Mouse (Mus musculus): ENCODE data around the gene Cpe. TPM values are rescaled to one million over a fixed set of nuclear protein-coding genes. Genes with fewer than 3 reads are reported as not detected.

Cpe gene
- total and polyA plus RNA-seq, 3 experiments, result 0.13 TPM; not detected in 2

GRCm38 (mm10) chr8:64691591-64692401, 1.1 kb downstream of the Cpe start:
- no peaks in the 10 kb centered on the region for H3K27me3 ChIP-seq (replicated peaks)
- H3K9me3 ChIP-seq (replicated peaks; ENCODE audit: low read length), result no peaks in the 10 kb centered on the region
- in situ Hi-C loops (cut with MboI; ENCODE audit: low pct_ligation_motif_present, low pct_unique_long_range_greater_than_20kb, low sequenced_read_pairs) (no loop called here), dilution Hi-C loops (cut with MboI; ENCODE audit: extremely low pct_ligation_motif_present, extremely low pct_unique_long_range_greater_than_20kb, low sequenced_read_pairs) (no loop called here)
- no peak overlapping the region for H3K27ac ChIP-seq (ENCODE audit: insufficient read depth, low read depth)
- H3K79me2 ChIP-seq (replicated peaks; ENCODE audit: control insufficient read depth, extremely low read depth, insufficient read depth, poor library complexity, severe bottlenecking), result no peaks in the 10 kb centered on the region
- no peak for DNase-seq (ENCODE audit: extremely low read depth)
- H3K4me2 ChIP-seq (ENCODE audit: insufficient read depth, low read depth, poor library complexity, severe bottlenecking), result no peak overlapping the region
- H3K36me3 ChIP-seq (replicated peaks in 1 of 2; ENCODE audit: control insufficient read depth in 1 of 2, insufficient read depth in 1 of 2, low read length in 1 of 2), result no peaks in the 10 kb centered on the region
- H3K9ac ChIP-seq (ENCODE audit: insufficient read depth, low read depth), result no peak overlapping the region
- H3K4me3 ChIP-seq (replicated peaks in 1 of 3; ENCODE audit: low read depth in 2 of 3, low read length in 2 of 3, poor library complexity in 1 of 3), result no peak overlapping the region
- no peaks in the 10 kb centered on the region for H3K4me1 ChIP-seq (ENCODE audit: control insufficient read depth in 1 of 2, insufficient read depth in 2 of 2)
- TF ChIP-seq SMC3 (IDR thresholded peaks at IDR 0.05; ENCODE audit: low read depth, low read length) (no peak), MEF2A (IDR thresholded peaks at IDR 0.05; ENCODE audit: borderline replicate concordance, low read depth, low read length) (no peak), MXI1 (IDR thresholded peaks at IDR 0.05; ENCODE audit: low read depth, low read length) (no peak), RCOR1 (conservative IDR thresholded peaks at IDR 0.05; ENCODE audit: low read depth, low read length) (no peak), POLR2A (IDR thresholded peaks at IDR 0.05; ENCODE audit: low read depth, low read length) (no peak), PAX5 (IDR thresholded peaks at IDR 0.05; ENCODE audit: low read length) (no peak), UBTF (IDR thresholded peaks at IDR 0.05; ENCODE audit: low read depth, low read length) (no peak)

- dilution Hi-C loops (cut with MboI; ENCODE audit: extremely low pct_ligation_motif_present, extremely low pct_unique_long_range_greater_than_20kb, low sequenced_read_pairs), result no loop called here
- Histone ChIP-seq H3K36me3 (replicated peaks in 1 of 2; ENCODE audit: control insufficient read depth in 1 of 2, insufficient read depth in 1 of 2, low read length in 1 of 2) (no peaks in the 10 kb centered on the region), H3K4me3 (replicated peaks in 1 of 3; ENCODE audit: low read depth in 2 of 3, low read length in 2 of 3, poor library complexity in 1 of 3) (no peak overlapping the region), H3K79me2 (replicated peaks; ENCODE audit: control insufficient read depth, extremely low read depth, insufficient read depth, poor library complexity, severe bottlenecking) (no peaks in the 10 kb centered on the region), H3K4me2 (ENCODE audit: insufficient read depth, low read depth, poor library complexity, severe bottlenecking) (no peak overlapping the region), H3K4me1 (ENCODE audit: control insufficient read depth in 1 of 2, insufficient read depth in 2 of 2) (no peaks in the 10 kb centered on the region), H3K9me3 (replicated peaks; ENCODE audit: low read length) (no peaks in the 10 kb centered on the region), H3K27ac (ENCODE audit: insufficient read depth, low read depth) (no peak overlapping the region), H3K27me3 (replicated peaks) (no peaks in the 10 kb centered on the region), H3K9ac (ENCODE audit: insufficient read depth, low read depth) (no peak overlapping the region)
- in situ Hi-C loops (cut with MboI; ENCODE audit: low pct_ligation_motif_present, low pct_unique_long_range_greater_than_20kb, low sequenced_read_pairs), result no loop called here
- DNase-seq (ENCODE audit: extremely low read depth), result no peak
- TF ChIP-seq GABPA (IDR thresholded peaks at IDR 0.05; ENCODE audit: insufficient replicate concordance, low read depth, low read length) (no peak), NRF1 (IDR thresholded peaks at IDR 0.05; ENCODE audit: low read depth, low read length) (no peak), TBP (conservative IDR thresholded peaks at IDR 0.05; ENCODE audit: low read depth, low read length) (no peak), RCOR1 (conservative IDR thresholded peaks at IDR 0.05; ENCODE audit: low read depth, low read length) (no peak), TCF12 (IDR thresholded peaks at IDR 0.05; ENCODE audit: low read depth, low read length) (no peak), E2F4 (IDR thresholded peaks at IDR 0.05; ENCODE audit: insufficient replicate concordance, low read depth, low read length) (no peak), HCFC1 (IDR thresholded peaks at IDR 0.05; ENCODE audit: low read depth, low read length) (no peak), CHD1 (IDR thresholded peaks at IDR 0.05; ENCODE audit: low read depth, low read length) (no peak), RAD21 (IDR thresholded peaks at IDR 0.05; ENCODE audit: low read depth, low read length) (no peak), CTCF (conservative IDR thresholded peaks at IDR 0.05 in 1 of 2, IDR thresholded peaks at IDR 0.05 in 1 of 2; ENCODE audit: low read depth in 2 of 2, low read length in 2 of 2) (no peak), USF1 (IDR thresholded peaks at IDR 0.05; ENCODE audit: low read depth, low read length) (no peak)
Measured at GRCm38 (mm10) chr8:64690845-64691244, 2.0 kb downstream of the Cpe start.

Data from CH12.LX (cell line).